Mouse (Mus musculus) left cerebral cortex, adult 18-20 months (tissue): ENCODE results near the gene Nrg4. TPM values are rescaled to one million over a fixed set of nuclear protein-coding genes. Genes with fewer than 3 reads are reported as not detected.

Source experiments
- DNase-seq, 2 experiments: peaks; one replicate each; pipeline ENCODE4 v3.0.0; 2021 to 2022; ENCODE audit warnings: low spot score in 2 of 2, mixed read lengths in 1 of 2
- long read RNA-seq, 2 experiments: library from polyadenylated mRNA; stranded (forward); transcript quantifications; one replicate each; pipeline ENCODE4 v2.0.0; 2021
- total RNA-seq, 2 experiments: library from RNA; stranded (reverse); gene quantifications; 2 replicates each; pipeline ENCODE4 v1.2.3; 2021

Gene Nrg4
- under 1 TPM; 0.54 to 0.70 TPM for total RNA-seq
- long read RNA-seq, experiment 1, partial matches to known transcripts, result 0 of 1 reads
- long read RNA-seq, experiment 1, other reads (novel, unspliced or antisense), result 1 of 1 reads
- long read RNA-seq, experiment 2, partial matches to known transcripts, result 0 of 4 reads
- long read RNA-seq, experiment 2, other reads (novel, unspliced or antisense), result 4 of 4 reads

DNA sequence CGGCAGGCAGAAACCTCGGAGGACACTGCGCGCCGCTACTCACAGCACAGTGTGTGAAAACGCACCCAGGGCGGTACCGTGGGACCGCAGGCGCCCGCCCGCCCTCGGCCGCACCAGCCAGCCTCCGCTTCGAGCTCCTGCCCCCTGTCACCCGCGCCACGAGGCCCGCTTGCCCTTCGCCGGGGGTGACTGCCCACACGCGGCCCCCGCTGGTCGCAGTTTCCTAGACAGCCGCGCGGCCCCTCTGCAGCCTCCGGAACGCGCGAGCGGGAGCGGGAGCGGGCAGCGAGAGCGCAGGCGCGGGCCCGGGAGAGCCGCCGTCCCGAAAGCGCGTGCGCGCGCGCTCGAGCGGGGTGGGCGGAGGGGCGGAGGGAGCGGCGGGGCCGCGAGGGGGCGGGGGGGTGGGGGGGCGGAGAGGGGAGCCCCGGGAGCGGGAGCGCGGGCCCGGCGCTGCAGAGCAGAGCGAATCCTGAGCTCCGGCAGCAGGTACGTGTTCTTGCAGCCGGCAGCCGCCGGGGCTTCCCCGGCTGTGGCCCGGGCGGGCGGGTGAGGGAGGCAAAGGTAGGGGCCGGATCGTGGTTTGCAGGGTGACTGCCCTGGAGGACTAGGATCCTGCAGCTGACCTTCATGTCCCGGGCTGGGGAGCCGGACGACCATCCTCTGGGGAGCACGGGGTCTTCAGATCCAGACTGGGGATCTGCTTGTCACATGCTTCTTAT, at the start of gene Nrg4, which contains the start of gene Tmem266:
TSS of gene Nrg4 (minus strand) at position 330 of the 719 bp plus-strand sequence.
TSS of gene Tmem266 (plus strand) at position 399 of the 719 bp plus-strand sequence.
- DNase-seq, result peak; percentile 72 to 87

DNA sequence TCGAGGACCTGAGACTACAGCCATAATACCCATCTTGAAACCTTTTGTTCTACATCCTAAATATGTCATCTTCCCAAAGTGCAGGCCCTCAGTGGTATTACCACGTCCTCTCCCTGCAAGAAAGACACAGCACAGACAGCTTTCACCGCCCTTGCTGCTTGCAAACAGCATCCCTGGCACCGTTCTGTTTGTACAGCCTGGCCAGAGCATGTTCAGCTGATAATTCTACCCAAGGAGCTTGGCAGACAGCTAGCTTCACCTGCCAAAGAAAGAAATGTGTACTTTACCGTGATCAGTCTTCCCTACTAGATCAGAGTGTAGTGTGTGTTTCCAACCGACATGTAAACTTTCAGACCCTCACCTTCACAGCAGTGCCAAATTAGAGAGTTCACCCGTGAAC, 45.3 kb upstream of the Nrg4 start:
- no peak for DNase-seq

DNA sequence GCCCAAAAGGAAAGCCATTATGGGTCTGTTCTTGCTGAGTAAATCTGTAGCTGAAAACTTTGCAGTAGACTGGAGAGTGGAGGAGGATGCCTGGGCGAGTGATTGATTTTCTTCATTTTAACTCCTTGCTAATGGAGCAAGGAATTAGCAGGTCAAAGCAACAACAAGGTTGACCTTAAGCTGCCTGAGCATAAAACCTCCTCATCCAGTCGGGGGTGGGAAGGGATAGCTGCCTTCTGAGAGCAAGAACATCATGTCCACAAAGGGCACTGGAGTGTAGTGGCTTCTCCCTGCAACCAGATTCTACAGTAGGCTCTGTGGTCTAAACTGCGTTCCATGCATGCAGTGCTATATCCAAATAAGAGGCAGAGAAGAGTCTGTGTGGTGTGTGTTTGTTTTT, 41.4 kb upstream of the Nrg4 start:
- DNase-seq, result no peak

DNA sequence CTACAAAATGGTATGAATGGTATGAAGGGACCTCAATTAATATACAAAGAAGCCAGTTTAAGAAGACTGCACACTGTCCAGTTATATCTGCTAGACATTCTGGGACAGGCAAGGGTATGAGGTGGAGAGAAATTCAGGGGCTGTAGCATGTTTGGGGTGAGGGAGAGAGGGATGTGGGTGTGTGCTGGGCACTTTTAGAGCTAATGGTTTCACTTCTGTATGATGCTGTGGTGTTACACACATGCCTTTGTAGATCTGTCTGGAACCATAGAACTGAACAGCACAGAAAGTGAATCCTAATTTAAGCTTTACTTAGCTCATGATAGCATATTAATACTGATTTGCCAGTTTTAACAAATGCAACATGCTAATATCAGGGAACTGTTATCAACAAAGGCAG, 37.1 kb upstream of the Nrg4 start:
- DNase-seq, result no peak

DNA sequence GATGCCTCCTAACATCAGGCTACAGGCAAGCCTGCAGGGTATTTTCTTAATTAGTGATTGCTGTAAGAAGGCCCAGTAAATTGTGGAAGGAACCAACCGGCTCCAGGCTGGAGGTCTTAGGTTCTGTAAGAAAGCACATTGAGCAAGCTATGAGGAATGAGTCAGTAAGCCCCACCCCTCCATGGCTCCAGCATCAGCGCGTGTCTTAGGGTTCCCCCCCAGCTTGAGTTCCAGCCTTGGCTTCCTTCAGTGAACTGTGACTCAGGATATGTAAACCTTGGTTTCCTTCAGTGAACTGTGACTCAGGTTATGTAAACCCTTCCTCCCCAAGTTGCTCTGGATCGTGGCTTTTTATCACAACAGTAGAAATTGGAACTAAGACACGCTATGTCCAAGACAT, 35.3 kb upstream of the Nrg4 start:
- DNase-seq, result no peak

DNA sequence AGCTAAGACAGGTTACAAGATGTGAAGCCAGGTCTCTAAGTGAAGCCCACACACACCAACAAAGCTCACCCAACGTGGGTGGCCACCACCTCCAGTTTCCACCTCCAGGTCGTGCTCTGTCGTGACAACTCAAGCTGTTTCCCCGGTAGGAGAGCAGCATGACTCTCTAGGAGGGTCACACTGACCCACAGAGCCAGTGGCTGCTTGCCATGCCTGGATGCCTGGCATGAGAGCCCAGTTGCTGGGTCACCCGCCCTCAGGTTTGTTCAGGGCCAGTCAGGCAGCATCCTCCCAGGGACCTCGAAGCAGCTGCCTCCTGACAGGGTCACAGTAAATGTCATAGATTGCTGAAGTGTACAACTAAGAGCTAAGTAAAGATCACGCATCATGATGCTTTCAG, 34.2 kb upstream of the Nrg4 start:
- DNase-seq, result no peak

DNA sequence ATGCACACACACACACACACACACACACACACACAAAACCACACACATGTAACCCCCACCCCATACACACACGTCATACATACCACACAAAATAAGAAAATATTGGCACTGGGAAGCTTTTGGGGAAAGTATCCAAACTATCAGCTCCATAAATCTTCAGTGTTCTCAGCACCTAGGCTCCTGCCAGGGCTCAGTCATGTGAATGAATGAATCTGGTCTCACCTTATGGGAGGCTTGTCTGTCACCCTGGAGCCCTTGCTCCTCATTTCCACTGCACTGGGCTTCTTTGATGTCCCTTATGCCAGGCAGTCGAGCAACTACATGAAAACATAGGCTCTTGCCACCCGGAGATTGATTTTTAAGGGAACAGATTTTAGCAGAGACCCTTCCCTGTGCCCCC, 33.7 kb upstream of the Nrg4 start:
- DNase-seq, result no peak

DNA sequence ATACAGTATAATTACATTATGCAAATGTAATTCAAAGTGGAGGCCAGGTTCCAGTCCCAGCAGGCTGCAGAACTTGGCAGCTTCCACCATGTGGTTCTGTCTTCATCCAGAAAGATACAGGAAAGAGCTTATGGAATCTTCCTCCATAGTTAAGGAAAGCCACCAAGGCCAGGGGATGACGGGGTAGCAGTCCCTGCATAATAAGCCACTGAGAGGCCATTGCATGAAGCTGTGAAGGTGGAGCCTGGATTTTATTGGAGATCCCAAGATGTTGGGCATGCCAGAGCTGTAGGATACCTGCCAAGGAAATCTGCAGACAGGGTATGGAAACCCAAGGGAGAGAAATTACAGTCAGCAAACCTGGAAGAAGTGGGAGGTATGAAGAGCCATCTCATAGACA, 30.5 kb upstream of the Nrg4 start:
- DNase-seq, result peak; percentile 14 to 17

DNA sequence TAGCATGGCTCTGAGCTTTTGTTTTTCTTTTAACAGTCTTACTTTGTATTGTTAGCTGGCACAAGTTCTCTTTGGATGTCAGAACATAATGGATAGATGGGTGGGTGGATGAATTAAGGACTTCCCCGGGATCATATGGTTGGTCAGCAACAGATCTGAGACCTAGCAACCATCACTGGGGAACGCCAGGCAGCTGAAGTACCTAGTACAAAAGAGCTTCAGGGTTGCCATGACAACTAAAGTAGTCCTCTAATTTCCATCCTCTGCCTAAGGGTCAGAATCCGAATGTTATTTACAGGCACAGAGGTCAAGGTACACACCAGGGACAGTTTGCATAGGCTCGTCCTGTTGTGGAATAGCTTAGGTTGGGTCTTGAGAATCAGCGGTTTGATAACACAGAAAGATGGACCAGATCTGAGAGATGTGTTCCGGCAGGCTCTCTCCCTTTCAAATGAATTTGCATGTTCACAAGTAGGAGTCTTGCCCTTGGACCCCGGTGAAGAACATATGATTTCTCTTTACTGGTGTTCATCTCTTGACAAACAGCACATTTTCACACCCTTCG, 28.7 kb upstream of the Nrg4 start:
- no peak for DNase-seq

DNA sequence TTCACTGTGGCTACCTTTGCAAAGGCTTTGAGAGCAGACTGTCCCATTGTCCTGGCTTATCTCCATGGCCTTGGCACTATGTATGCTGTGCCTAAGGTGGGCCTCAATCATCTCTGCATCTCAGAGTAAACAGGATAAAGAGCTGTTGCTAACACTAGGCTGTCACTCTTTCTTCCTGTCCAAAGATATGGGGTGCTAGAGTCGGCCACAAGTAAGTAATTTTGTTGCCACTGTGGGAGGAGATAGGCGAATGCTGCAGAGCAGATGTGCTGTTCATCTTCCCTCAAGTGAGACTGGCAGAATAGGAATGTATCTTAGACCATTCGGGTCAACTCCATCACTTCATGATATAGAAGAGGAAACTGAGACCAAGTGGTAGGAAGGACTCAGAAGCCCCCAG, 28.0 kb upstream of the Nrg4 start:
- no peak for DNase-seq

DNA sequence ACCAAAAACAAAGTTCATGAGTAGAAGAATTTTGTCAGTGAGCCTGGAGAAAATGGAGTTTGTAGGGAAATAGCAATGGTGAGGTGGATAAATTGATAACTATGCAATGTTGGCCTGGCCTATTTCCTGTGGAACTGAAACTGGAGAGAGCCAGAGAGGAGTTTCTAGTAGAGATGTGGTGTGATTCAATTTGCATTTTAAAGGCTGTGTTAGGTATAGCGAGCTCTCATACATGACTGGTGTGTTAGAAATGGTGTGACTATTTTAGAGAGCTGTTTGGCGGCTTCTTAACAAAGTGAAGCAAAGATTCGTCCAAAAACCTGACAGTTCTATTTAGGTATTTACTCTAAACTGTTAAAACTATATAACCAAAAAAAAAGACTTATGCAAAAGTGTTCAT, 22.0 kb upstream of the Nrg4 start:
- DNase-seq, result no peak

DNA sequence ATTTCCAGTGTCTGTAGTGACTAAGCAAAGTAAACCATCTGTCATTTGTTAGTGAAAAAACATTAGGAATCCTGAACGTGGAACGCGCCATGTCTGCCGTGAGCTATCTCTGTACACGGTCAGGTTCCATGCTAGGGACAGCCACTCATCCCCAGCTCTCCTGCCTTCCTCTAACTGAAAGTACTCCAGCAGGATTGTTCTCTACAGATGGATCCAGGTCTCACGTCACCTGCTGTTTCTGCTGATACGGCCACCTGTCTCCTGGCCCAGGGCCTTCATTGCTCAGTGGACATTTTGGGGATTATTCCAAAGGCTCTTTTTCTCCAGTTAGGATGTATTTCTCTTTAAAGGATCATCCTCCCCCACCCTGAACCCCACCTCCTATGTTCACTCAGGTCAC, 18.7 kb upstream of the Nrg4 start:
- no peak for DNase-seq

DNA sequence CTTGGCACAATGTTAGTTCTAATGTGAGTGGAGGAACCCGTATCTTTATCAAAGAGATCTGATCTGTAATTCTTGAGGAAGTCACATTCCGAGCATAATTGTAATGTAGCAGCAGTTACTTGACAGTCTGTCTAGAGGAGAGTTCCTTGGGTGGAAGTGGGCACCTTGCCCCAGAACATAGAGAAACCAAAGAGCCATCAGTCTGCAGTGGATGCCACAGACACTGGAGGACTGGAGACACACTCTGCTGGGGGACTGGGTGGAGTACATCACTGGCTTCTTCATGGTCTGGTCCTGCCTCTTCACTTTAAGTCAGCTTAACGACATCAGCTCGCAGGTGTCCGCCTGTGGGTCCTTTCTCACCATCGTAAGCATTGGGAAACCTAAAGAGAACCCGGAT, 17.5 kb upstream of the Nrg4 start:
- no peak for DNase-seq

DNA sequence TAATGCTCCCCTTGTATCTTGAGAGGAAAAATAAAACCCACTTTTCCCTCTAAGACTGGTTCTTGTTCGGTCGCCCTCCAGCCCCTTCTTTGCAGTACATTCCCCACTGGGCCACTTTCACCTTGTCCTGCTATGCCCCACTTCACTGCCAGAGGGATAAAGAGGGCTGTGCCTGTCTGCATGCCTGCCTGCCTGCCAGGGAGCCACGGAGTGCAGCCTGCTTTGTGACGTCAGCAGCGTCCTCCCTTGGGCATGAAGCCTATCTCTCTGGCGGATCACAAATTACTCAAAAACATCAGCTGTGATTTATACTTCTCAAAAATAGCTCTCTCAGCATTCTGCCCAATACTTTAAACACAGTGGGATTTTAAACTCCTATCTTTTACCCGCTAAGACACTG, 6.3 kb upstream of the Nrg4 start:
- peak; percentile 31 to 34 for DNase-seq

DNA sequence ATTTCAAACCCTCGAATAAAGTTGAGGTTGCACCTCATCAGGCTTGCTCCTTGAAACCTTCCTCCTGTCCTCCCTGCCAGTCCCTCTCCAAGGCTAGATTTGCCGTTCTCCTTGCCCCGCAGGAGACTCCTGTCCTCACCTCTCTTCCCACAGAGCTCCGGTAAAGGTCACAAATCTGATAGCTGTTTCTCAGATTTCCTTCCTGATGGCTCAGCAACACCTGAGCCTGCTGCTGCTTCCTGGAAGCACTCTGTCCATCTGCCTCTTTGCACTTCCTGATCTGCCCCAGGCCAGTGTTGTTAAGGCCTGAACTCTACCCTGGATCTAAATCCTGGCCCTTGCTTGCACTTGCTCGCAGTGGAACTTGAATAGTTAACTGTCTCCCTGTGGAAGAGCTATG, 5.8 kb upstream of the Nrg4 start:
- no peak for DNase-seq

DNA sequence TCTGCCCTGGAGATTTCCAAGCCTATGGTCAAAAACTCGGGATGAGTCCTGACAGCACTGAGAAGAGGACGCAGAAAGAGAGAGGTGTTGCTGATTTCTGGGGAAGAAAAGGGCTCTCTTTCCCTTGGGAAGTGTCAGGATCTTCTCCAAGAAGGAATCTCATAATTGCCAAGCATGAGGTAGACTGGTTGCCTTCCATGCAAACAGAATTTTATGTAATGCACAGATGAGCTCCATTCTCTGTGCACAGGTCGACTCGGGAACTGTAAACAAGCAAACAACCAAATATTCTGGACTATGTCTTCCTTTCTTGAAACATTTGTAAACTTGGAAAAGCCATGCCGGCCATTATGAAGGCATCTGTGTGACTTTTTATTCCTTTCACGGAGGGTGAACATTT, 2.8 kb upstream of the Nrg4 start:
- DNase-seq, result no peak

DNA sequence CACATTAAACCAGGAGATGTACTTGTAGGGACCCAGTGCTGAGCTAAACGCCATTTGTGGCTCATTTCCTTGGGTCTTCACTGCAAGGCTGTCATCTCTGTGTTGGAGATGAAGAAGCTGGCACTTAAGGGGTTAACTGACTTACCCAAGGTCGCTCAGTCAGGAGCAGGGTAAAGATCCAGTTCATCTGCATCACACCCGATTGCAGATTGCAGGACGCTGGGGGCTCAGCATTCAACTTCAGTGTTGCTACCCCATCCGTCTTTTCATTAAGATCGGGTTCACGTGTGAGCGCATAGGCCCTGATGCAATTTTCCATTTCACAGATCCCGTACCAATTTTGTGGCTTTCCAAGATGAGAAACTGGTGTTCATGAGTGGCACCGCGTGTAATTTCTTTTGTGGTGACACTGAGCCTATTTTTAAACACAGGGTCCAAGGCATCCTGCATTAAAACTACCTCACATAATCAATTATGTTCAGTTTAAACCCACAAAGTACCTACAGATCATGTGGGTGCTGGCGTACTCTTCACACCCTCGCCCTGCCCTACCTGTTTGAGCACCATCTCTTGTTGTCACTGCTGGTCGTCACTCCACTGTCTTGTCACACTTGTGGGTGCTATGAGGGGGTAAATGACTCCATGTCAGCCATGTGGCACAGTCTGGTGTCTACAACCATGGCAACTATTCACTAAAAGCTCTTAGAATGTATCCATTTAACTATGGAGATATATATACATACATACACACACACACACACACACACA, 1.7 kb upstream of the Nrg4 start:
- no peak for DNase-seq

DNA sequence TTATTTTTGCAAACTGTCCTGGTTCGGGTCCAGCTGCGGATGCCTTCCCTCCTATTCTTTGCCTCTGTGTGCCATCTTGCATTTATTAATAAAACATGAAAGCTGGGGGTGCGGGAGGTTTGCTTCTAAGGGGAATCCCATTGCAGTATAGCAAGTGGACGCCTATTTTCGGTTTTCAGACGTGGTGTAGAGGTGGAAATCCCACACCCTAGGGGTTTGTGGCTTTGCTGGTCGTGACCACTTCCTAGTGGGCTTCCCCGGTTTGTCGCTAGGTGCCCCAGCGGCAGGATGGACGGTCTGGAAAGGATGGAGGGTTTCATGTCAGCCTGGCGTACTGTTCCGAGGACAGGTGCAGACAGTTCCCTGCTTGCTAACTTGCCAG, 581 bp upstream of the Nrg4 start:
- no peak for DNase-seq

DNA sequence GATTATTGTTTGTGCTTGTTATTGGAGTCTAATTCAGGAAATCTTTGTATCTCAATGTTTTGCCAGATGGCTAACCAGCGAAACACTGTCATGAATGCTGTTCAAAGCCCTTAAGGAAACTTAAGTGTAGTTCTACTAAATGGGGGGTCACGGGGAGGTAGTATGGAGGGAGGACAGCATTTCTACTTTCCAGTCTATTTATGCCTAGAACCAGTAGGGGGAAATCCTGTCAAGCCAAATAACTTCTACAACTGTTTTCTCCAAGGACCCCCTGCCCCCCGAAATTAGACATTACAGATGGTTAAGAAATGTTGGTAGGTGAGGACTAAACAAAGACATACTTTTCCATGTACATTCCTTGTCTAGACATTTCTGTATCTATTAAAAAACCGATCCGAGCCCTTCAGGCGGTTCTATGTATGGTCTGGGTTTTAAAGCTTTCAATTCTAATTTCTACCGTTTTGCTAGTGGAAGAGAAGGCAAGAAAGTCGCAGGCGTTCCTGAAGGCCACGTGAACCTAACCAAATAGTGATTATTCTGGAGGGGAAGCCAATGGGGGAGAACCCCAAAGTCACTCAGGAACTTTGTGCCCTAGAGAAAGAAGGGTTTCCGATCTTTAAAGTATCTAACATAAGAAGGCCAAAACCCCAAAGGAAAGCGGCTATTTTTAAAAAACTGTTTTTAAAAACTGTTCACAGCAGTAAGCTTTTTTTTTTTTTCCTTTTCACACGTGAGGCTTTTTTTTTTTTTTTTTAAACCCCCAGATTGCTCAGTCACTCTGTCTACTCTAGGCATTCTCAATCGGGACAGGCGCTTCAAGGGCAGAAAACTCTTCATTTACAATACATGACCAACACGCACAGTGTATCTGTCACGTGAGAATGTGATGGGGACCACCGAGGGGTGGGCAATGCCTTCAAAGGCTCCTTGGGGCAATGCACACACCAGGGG, 805 bp downstream of the Nrg4 start:
- no peak for DNase-seq

DNA sequence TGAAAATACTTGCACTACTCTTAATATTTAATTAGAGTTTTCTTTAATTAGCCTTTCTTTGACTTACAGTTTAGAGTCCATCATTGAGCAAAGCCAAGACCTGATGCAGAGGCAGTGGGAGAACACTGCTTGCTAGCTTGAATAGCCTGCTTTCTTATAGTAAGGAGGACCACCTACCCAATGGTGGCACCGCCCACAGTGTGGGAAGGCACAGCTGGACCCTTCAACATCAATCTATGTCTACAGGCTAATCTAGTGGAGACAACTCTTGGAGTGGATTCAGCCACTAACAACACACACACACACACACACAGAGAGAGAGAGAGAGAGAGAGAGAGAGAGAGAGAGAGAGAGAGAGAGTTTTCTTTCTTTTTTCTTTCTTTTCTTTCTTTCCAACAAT, 1.6 kb downstream of the Nrg4 start:
- DNase-seq, result no peak

DNA sequence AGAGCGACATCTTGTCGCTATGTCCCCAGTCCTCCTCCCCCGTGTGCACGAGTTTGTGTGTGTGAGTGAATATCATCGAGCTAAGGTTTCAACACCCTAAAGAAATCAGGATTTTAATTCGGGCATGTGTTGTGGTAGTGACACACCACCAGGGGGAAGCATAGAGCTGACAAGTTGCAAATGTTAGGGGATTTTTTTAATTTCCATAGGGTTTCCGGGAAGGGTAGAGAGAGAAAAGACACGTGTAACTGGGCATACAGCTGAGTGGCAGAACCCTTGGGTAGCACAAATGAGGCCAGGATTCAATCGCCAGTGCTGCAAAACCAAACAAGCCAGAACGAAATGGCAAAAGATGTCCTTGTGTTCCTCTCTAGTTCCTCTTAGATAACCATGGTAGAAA, 2.1 kb downstream of the Nrg4 start:
- DNase-seq, result peak; percentile 29 to 30
